Mouse (Mus musculus) midbrain, embryonic 14.5 days (tissue): Measurements from ENCODE around the gene Zfp651. TPM values are rescaled to one million over a fixed set of nuclear protein-coding genes. Genes with fewer than 3 reads are reported as not detected.

Source experiments
- ATAC-seq: fragments of 200-750 bp; cut with Nextera tagmentation; 2 replicates; pipeline ENCODE4 v1.8.0; 2017; ENCODE audit warnings: moderate number of reproducible peaks, moderate library complexity; ENCODE audit not compliant: low FRiP score, low TSS enrichment
- DNase-seq: peaks from one replicate; pipeline ENCODE4 v3.0.0-alpha.2; 2015
- H3K27ac ChIP-seq: fragments of 300-500 bp; sonication (generic); replicated peaks from 2 replicates; pipeline ENCODE4 v1.5.1; 2014; ENCODE audit warnings: mild to moderate bottlenecking, low read depth, low read length, moderate library complexity
- H3K27me3 ChIP-seq: fragments of 300-500 bp; sonication (generic); 2 replicates; pipeline ENCODE4 v1.6.1; 2014; ENCODE audit warnings: low read length, control low read depth, mixed read lengths; ENCODE audit not compliant: control insufficient read depth, insufficient read depth
- H3K36me3 ChIP-seq: fragments of 300-500 bp; sonication (generic); 2 replicates; pipeline ENCODE4 v1.6.1; 2014; ENCODE audit warnings: low read length, control low read depth; ENCODE audit not compliant: control insufficient read depth, insufficient read depth
- H3K4me1 ChIP-seq: fragments of 300-500 bp; sonication (generic); 2 replicates; pipeline ENCODE4 v1.6.1; 2014; ENCODE audit warnings: mild to moderate bottlenecking, antibody characterized with exemption, low read length, control low read depth; ENCODE audit not compliant: control insufficient read depth, insufficient read depth
- H3K4me2 ChIP-seq: fragments of 300-500 bp; sonication (generic); 2 replicates; pipeline ENCODE4 v1.6.1; 2014; ENCODE audit warnings: mild to moderate bottlenecking, low read length, moderate library complexity
- H3K4me3 ChIP-seq: fragments of 300-500 bp; sonication (generic); replicated peaks from 2 replicates; pipeline ENCODE4 v1.5.1; 2014; ENCODE audit warnings: low read depth, low read length
- H3K9ac ChIP-seq: fragments of 300-500 bp; sonication (generic); replicated peaks from 2 replicates; pipeline ENCODE4 v1.6.1; 2014; ENCODE audit warnings: mild to moderate bottlenecking, low read length, moderate library complexity
- H3K9me3 ChIP-seq: fragments of 300-500 bp; sonication (generic); 2 replicates; pipeline ENCODE4 v1.6.1; 2016; ENCODE audit warnings: low read length, control low read depth, mixed read lengths; ENCODE audit not compliant: control insufficient read depth
- WGBS: fragments of 180-500 bp; shearing (Covaris S2); extraction: QIAGEN DNeasy Blood & Tissue Kit; methylation state at CpG from one replicate; pipeline ENCODE4 v1.1.7; 2014; 5-methylcytosine and 5-hydroxymethylcytosine counted together
- polyA plus RNA-seq: library from polyadenylated mRNA; unstranded; fragments of >200 nt; fragmentation: Nextera tagmentation; extraction: Ambion mirVana; gene quantifications from 2 replicates; pipeline ENCODE4 v1.2.1, GENCODE M21; 2014

Gene Zfp651
- polyA plus RNA-seq, 1 experiment from 2014 or later, result 15.8 TPM

- WGBS, result 47% methylated on average over 24 of the region's 24 CpGs
These were observed 32.8 kb downstream of the Zfp651 start, which contains the start of gene Hhatl for GRCm38 (mm10) chr9:121791757-121792521. Gene Hhatl, minus strand, starts transcription at chr9:121792507.

GRCm38 (mm10) chr9:121794972-121795539, 35.9 kb downstream of the Zfp651 start:
- Histone ChIP-seq H3K27ac (no peak overlapping the region), H3K36me3 (no peaks in the 10 kb centered on the region), H3K27me3 (no peaks in the 10 kb centered on the region; the same call in 1 of the 2 replicates), H3K4me2 (no peak overlapping the region), H3K4me3 (no peak overlapping the region), H3K4me1 (no peaks in the 10 kb centered on the region), H3K9me3 (no peaks in the 10 kb centered on the region), H3K9ac (no peak overlapping the region)
- ATAC-seq, result no peak
- 48% methylated on average over 1 of the region's 1 CpGs for WGBS
- DNase-seq, result no peak

More at GRCm38 (mm10) chr9:121791757-121792521, 32.8 kb downstream of the Zfp651 start, which contains the start of gene Hhatl:
- Histone ChIP-seq H3K4me3 (no peak within 1 kb of the TSS), H3K27ac (no peak within 1 kb of the TSS), H3K9me3 (no peaks in the 10 kb centered on the region), H3K4me1 (no peaks in the 10 kb centered on the region), H3K4me2 (no peak within 1 kb of the TSS), H3K36me3 (no peaks in the 10 kb centered on the region), H3K27me3 (no peaks in the 10 kb centered on the region; the same call in 1 of the 2 replicates), H3K9ac (no peak within 1 kb of the TSS)
- ATAC-seq (no peak), DNase-seq (no peak)

- Histone ChIP-seq H3K4me2 (no peak overlapping the region), H3K27ac (no peak overlapping the region), H3K9me3 (no peaks in the 10 kb centered on the region), H3K4me1 (no peaks in the 10 kb centered on the region), H3K4me3 (no peak overlapping the region), H3K27me3 (no peaks in the 10 kb centered on the region), H3K9ac (no peak overlapping the region), H3K36me3 (no peaks in the 10 kb centered on the region)
- no peak for ATAC-seq
- no peak for DNase-seq
- 22% methylated on average over 12 of the region's 12 CpGs for WGBS
These were observed 38.6 kb downstream of the Zfp651 start for GRCm38 (mm10) chr9:121797722-121798121.

- no peak overlapping the region for H3K4me2 ChIP-seq
- no peak overlapping the region for H3K4me3 ChIP-seq
- H3K4me1 ChIP-seq, result no peaks in the 10 kb centered on the region
- H3K9me3 ChIP-seq, result no peaks in the 10 kb centered on the region
- 36% methylated on average over 6 of the region's 6 CpGs for WGBS
- DNase-seq (no peak), ATAC-seq (no peak)
- H3K9ac ChIP-seq, result no peak overlapping the region
- H3K36me3 ChIP-seq, result no peaks in the 10 kb centered on the region
- H3K27me3 ChIP-seq, result no peaks in the 10 kb centered on the region
- H3K27ac ChIP-seq, result no peak overlapping the region
These were observed 39.9 kb downstream of the Zfp651 start for GRCm38 (mm10) chr9:121798887-121799520.

GRCm38 (mm10) chr9:121802747-121803146, 43.6 kb downstream of the Zfp651 start:
- no peak overlapping the region for H3K27ac ChIP-seq
- no peaks in the 10 kb centered on the region for H3K4me1 ChIP-seq
- no peak overlapping the region for H3K4me2 ChIP-seq
- H3K36me3 ChIP-seq, result no peaks in the 10 kb centered on the region
- H3K9me3 ChIP-seq, result no peaks in the 10 kb centered on the region
- ATAC-seq (no peak), DNase-seq (no peak)
- 82% methylated on average over 7 of the region's 7 CpGs for WGBS
- no peaks in the 10 kb centered on the region for H3K27me3 ChIP-seq
- no peak overlapping the region for H3K4me3 ChIP-seq
- no peak overlapping the region for H3K9ac ChIP-seq

GRCm38 (mm10) chr9:121807546-121807945, 48.4 kb downstream of the Zfp651 start:
- Histone ChIP-seq H3K4me3 (no peak overlapping the region), H3K4me1 (peaks cover 22% of the 10 kb centered on the region), H3K9me3 (no peaks in the 10 kb centered on the region), H3K4me2 (no peak overlapping the region), H3K36me3 (no peaks in the 10 kb centered on the region), H3K27me3 (no peaks in the 10 kb centered on the region), H3K27ac (no peak overlapping the region), H3K9ac (no peak overlapping the region)
- WGBS, result 68% methylated on average over 1 of the region's 1 CpGs
- ATAC-seq (no peak), DNase-seq (no peak)

- no peaks in the 10 kb centered on the region for H3K27me3 ChIP-seq
- H3K9ac ChIP-seq, result no peak overlapping the region
- no peaks in the 10 kb centered on the region for H3K9me3 ChIP-seq
- DNase-seq (no peak), ATAC-seq (no peak)
- H3K4me3 ChIP-seq, result no peak overlapping the region
- no peaks in the 10 kb centered on the region for H3K36me3 ChIP-seq
- no peak overlapping the region for H3K27ac ChIP-seq
- H3K4me1 ChIP-seq, result peaks cover 22% of the 10 kb centered on the region
- 69% methylated on average over 7 of the region's 7 CpGs for WGBS
- H3K4me2 ChIP-seq, result no peak overlapping the region
These were observed 48.8 kb downstream of the Zfp651 start for GRCm38 (mm10) chr9:121807947-121808346.

- DNase-seq, result no peak
- H3K9me3 ChIP-seq, result no peaks in the 10 kb centered on the region
- H3K27ac ChIP-seq, result no peak overlapping the region
- no peak overlapping the region for H3K9ac ChIP-seq
- WGBS, result 44% methylated on average over 3 of the region's 3 CpGs
- ATAC-seq, result no peak
- H3K4me1 ChIP-seq, result peaks cover 22% of the 10 kb centered on the region
- H3K4me3 ChIP-seq, result no peak overlapping the region
- no peaks in the 10 kb centered on the region for H3K36me3 ChIP-seq
- H3K4me2 ChIP-seq, result no peak overlapping the region
- no peaks in the 10 kb centered on the region for H3K27me3 ChIP-seq
These were observed 49.4 kb downstream of the Zfp651 start for GRCm38 (mm10) chr9:121808511-121808910.
